Mouse (Mus musculus): ENCODE results near the gene S100a7a. TPM values are rescaled to one million over a fixed set of nuclear protein-coding genes. Genes with fewer than 3 reads are reported as not detected.

Gene S100a7a
- polyA plus RNA-seq, 1 experiment from 2014 or later: 0.16 TPM

DNA sequence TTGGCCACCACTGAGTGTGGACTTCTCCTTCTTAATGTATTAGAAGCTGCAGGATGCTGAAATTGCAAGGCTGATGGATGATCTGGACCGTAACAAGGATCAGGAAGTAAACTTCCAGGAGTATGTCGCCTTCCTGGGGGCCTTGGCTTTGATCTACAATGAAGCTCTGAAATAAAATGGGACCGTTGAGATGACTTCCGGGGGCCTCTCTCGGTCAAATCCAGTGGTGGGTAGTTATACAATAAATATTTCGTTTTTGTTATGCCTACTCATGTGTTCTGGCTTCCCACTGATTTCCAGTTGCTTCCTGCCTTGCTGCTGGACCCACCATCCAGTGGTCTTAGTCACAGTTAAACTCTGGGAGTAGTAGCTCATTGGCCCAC lies 39.7 kb upstream of the S100a7a start:
- H3K27ac ChIP-seq: no peak overlapping the region
- WGBS: 79% methylated on average over 6 of the region's 6 CpGs
- H3K36me3 ChIP-seq: no peaks in the 10 kb centered on the region
- H3K9ac ChIP-seq: no peak overlapping the region
- H3K4me1 ChIP-seq: peaks cover 40% of the 10 kb centered on the region
- no peak for ATAC-seq (replicated peaks; ENCODE audit: low FRiP score)
- H3K4me2 ChIP-seq: peak overlapping the region; percentile 70
- H3K9me3 ChIP-seq (replicated peaks): no peaks in the 10 kb centered on the region
- H3K27me3 ChIP-seq: no peaks in the 10 kb centered on the region
- peak overlapping the region; percentile 41; the same call in 1 of the 2 replicates for H3K4me3 ChIP-seq (replicated peaks)

DNA sequence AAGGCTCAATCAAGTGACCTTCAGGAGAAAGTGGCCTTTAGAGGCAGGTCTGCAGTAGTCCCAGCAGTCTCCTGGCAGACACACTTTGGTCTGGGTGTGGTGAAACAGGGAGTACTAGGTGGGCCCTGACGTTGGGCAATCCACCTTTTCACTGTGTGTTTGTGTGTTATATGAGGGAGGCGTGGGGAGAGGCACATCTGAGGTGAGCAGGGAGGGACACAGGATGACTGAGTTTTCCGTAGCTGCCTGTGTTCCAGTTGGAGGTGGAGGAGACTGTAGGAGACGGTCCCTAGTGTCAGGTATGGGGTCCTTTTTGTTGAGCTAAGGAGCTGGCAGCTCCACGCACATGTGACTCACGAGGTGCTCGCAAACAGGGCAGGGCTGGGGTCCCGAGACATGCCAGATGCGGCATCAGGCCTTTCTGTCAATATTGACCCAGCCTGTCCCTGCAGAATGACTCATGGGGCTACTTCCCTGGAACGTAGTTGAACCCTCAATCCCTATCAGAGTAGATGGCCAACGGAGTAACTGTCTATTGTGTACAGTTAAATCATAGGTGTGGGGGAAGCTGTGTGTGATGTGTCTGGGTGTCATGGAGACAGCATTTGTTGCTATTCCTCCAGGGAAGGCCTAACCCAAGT lies 39.1 kb upstream of the S100a7a start:
- H3K27ac ChIP-seq: no peak overlapping the region
- 79% methylated on average over 11 of the region's 11 CpGs for WGBS
- H3K9ac ChIP-seq: no peak overlapping the region
- no peaks in the 10 kb centered on the region for H3K36me3 ChIP-seq
- no peak for ATAC-seq (replicated peaks; ENCODE audit: low FRiP score)
- no peak overlapping the region for H3K4me3 ChIP-seq (replicated peaks)
- H3K9me3 ChIP-seq (replicated peaks): no peaks in the 10 kb centered on the region
- H3K4me1 ChIP-seq: peaks cover 40% of the 10 kb centered on the region
- peak overlapping the region; percentile 20 for H3K4me2 ChIP-seq
- H3K27me3 ChIP-seq: no peaks in the 10 kb centered on the region

DNA sequence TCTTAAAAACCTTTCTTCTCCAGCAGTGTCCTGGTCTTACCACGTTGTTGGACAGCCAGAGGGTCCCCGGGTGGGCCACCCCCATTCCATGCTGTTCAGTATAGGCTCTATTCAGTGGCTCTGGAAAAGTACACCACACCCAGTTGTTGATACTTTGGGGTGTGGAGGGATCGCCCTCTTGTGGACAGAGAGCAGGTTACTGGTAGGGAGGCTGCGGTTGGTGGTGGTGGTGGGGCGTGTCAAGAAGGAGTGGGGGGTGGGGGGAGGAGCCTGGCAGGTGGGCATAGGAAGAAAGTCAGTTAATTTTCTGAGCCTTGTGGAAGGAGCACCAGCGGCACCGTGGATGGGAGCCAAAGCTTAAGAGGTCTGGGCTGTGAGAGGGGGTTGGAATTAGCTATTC lies 38.4 kb upstream of the S100a7a start:
- Histone ChIP-seq H3K36me3 (no peaks in the 10 kb centered on the region), H3K4me3 (replicated peaks) (no peak overlapping the region), H3K4me2 (peak overlapping the region; percentile 20; the same call in 1 of the 2 replicates), H3K27me3 (no peaks in the 10 kb centered on the region), H3K9me3 (replicated peaks) (no peaks in the 10 kb centered on the region), H3K27ac (no peak overlapping the region), H3K9ac (no peak overlapping the region), H3K4me1 (peaks cover 40% of the 10 kb centered on the region)
- 9% methylated on average over 7 of the region's 7 CpGs for WGBS
- peak; percentile 65 for ATAC-seq (replicated peaks; ENCODE audit: low FRiP score)

- H3K27ac ChIP-seq: no peak overlapping the region
- no peak overlapping the region for H3K4me3 ChIP-seq (replicated peaks)
- H3K4me2 ChIP-seq: 0 out of 2 replicates have a peak overlapping the region, but pooled peaks have one; percentile 20
- H3K9ac ChIP-seq: no peak overlapping the region
- WGBS: 73% methylated on average over 1 of the region's 1 CpGs
- H3K36me3 ChIP-seq: no peaks in the 10 kb centered on the region
- no peaks in the 10 kb centered on the region for H3K9me3 ChIP-seq (replicated peaks)
- ATAC-seq (replicated peaks; ENCODE audit: low FRiP score): no peak
- H3K4me1 ChIP-seq: peaks cover 40% of the 10 kb centered on the region
- H3K27me3 ChIP-seq: no peaks in the 10 kb centered on the region
These were observed 37.9 kb upstream of the S100a7a start for GRCm38 (mm10) chr3:90615911-90616310.

DNA sequence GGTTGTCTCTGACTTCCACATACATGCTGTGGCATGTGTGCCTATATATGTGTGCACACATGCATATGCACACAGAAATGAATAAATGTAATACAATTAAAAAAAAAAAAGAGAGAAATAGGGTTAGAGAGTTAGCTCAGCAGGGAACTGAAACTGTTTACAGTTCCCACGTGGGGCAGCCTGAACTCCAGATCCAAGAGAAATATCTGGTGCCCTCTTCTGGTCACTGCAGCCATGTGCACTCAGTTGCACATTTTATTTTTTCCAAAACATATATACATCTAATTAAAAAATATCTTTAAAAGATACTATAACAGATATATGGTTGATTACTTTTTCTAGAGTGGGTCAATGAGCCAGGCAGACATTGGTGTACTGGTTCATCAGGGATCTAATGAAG lies 36.2 kb upstream of the S100a7a start:
- H3K9ac ChIP-seq: no peak overlapping the region
- ATAC-seq (replicated peaks; ENCODE audit: low FRiP score): no peak
- 6% methylated on average over 1 of the region's 1 CpGs for WGBS
- peaks cover 30% of the 10 kb centered on the region for H3K4me1 ChIP-seq
- no peak overlapping the region for H3K27ac ChIP-seq
- no peak overlapping the region for H3K4me3 ChIP-seq (replicated peaks)
- H3K27me3 ChIP-seq: no peaks in the 10 kb centered on the region
- H3K4me2 ChIP-seq: no peak overlapping the region
- H3K36me3 ChIP-seq: no peaks in the 10 kb centered on the region
- no peaks in the 10 kb centered on the region for H3K9me3 ChIP-seq (replicated peaks)

GRCm38 (mm10) chr3:90621552-90621951 lies 32.3 kb upstream of the S100a7a start:
- H3K9ac ChIP-seq: no peak overlapping the region
- H3K9me3 ChIP-seq (replicated peaks): no peaks in the 10 kb centered on the region
- 53% methylated on average over 7 of the region's 7 CpGs for WGBS
- H3K27ac ChIP-seq: no peak overlapping the region
- no peaks in the 10 kb centered on the region for H3K27me3 ChIP-seq
- H3K4me1 ChIP-seq: peaks cover 19% of the 10 kb centered on the region
- no peaks in the 10 kb centered on the region for H3K36me3 ChIP-seq
- no peak overlapping the region for H3K4me3 ChIP-seq (replicated peaks)
- no peak for ATAC-seq (replicated peaks; ENCODE audit: low FRiP score)
- H3K4me2 ChIP-seq: no peak overlapping the region

GRCm38 (mm10) chr3:90623435-90624071 lies 30.3 kb upstream of the S100a7a start:
- no peaks in the 10 kb centered on the region for H3K27me3 ChIP-seq
- H3K27ac ChIP-seq: peak overlapping the region; percentile 3; the same call in 1 of the 2 replicates
- no peak overlapping the region for H3K9ac ChIP-seq
- WGBS: 15% methylated on average over 2 of the region's 2 CpGs
- H3K4me1 ChIP-seq: peaks cover 19% of the 10 kb centered on the region
- ATAC-seq (replicated peaks; ENCODE audit: low FRiP score): no peak
- no peak overlapping the region for H3K4me3 ChIP-seq (replicated peaks)
- H3K4me2 ChIP-seq: no peak overlapping the region
- H3K9me3 ChIP-seq (replicated peaks): no peaks in the 10 kb centered on the region
- H3K36me3 ChIP-seq: no peaks in the 10 kb centered on the region

DNA sequence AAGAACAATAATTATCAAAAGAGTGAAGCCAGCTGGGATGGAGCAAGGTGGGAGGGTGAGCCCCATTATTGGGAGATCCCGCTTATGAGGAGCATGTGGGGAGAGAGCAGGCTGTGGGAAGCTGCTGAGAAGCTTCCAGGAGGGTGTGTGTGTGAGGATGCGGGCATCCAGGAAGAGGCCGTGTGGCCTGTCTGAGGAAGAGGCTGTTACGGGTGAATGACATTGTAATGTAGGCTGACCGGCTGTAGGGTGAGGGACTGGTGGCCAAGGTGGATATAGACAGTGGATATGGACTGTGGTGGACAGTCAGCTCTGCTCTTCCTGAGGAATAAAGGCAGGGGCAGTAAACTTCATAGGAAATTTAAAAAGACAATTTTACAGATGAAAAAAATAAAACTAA lies 28.3 kb upstream of the S100a7a start:
- H3K9me3 ChIP-seq (replicated peaks): no peaks in the 10 kb centered on the region
- H3K9ac ChIP-seq: no peak overlapping the region
- peaks cover 19% of the 10 kb centered on the region for H3K4me1 ChIP-seq
- H3K4me2 ChIP-seq: no peak overlapping the region
- no peaks in the 10 kb centered on the region for H3K36me3 ChIP-seq
- peak; percentile 54; the same call in 1 of the 2 replicates for ATAC-seq (replicated peaks; ENCODE audit: low FRiP score)
- no peak overlapping the region for H3K4me3 ChIP-seq (replicated peaks)
- 59% methylated on average over 5 of the region's 5 CpGs for WGBS
- H3K27me3 ChIP-seq: no peaks in the 10 kb centered on the region
- no peak overlapping the region for H3K27ac ChIP-seq

DNA sequence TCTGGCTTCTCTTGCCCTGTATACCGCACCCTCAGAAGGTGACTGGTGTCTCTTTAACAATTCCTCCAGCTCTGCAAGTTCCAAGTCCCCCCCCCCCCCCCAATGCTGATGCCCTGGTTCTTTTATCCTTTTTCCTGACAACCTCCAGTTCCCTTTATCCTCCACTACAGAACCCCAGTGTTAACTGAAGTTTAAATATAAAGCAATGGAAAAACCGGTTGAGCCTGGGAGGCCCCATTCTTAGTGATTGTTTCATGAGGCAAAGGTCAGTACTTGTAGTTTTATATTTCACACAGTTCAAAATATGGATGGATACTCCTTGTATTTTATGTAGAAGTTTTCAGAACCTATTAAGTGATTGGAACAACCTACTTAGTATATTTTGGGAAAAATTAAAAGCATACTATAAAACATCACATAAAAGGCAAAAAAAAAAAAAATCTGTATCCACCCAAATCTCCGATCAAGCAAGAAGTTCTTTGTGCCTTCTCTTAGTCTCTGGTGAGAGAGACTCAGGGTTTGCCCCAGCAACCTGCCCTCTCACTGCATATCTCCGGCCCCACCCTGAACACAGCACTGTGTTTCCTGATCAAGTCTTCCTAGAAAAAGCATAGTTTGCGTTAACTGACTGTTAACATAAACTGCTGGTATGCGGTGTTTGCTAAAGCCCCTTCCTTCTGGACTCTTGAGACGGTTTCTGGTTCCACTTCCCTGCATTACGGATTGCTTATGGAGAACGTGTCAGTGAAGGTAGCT lies 27.4 kb upstream of the S100a7a start:
- no peak for ATAC-seq (replicated peaks; ENCODE audit: low FRiP score)
- Histone ChIP-seq H3K4me1 (peaks cover 19% of the 10 kb centered on the region), H3K36me3 (no peaks in the 10 kb centered on the region), H3K9ac (no peak overlapping the region), H3K27me3 (no peaks in the 10 kb centered on the region), H3K4me2 (no peak overlapping the region), H3K9me3 (replicated peaks) (no peaks in the 10 kb centered on the region), H3K27ac (0 out of 2 replicates have a peak overlapping the region, but pooled peaks have one; percentile 37), H3K4me3 (replicated peaks) (no peak overlapping the region)
- 72% methylated on average over 9 of the region's 9 CpGs for WGBS

DNA sequence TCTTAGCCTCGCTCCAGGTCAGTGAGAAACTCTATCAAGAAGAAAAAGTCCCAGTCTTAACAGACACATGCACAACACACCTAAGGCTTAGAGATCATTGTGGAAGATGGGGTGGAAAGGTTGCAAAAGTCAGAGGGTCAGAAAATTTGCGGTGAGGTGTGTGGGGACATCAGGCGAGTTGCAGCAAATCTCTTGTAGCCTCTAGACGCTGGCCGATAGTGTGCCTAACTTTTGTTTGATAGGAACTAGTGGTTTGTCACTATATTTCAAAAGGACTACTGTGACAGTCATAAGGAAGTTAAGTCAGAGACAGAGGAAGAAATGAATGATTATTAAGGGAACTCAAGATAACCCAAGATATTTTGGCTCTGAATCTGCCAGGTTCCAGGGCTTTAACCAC lies 26.5 kb upstream of the S100a7a start:
- H3K9ac ChIP-seq: no peak overlapping the region
- peaks cover 19% of the 10 kb centered on the region for H3K4me1 ChIP-seq
- H3K4me2 ChIP-seq: no peak overlapping the region
- 89% methylated on average over 5 of the region's 5 CpGs for WGBS
- no peaks in the 10 kb centered on the region for H3K9me3 ChIP-seq (replicated peaks)
- H3K27ac ChIP-seq: no peak overlapping the region
- ATAC-seq (replicated peaks; ENCODE audit: low FRiP score): no peak
- H3K4me3 ChIP-seq (replicated peaks): no peak overlapping the region
- H3K36me3 ChIP-seq: no peaks in the 10 kb centered on the region
- no peaks in the 10 kb centered on the region for H3K27me3 ChIP-seq

DNA sequence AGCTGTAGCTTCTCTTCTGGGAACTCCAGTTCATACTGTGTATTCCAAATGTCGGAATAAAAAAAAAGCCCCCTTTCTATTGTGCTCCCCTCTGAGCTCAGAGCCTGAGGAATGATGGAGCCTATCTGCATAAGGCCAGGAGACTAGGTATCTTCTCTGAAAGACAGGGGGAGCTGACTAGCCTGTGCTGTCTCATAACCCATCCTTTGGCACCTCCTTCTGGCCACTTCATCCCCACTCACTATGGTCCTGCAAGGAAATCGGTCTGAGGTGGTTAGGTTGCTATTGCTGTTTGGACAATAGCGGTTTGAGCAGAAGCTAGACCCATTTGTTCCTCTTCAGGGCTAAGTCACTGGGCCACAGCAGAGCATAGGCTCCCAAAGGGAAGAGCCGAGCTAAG lies 26.0 kb upstream of the S100a7a start:
- no peaks in the 10 kb centered on the region for H3K27me3 ChIP-seq
- H3K4me3 ChIP-seq (replicated peaks): no peak overlapping the region
- no peak overlapping the region for H3K9ac ChIP-seq
- peaks cover 19% of the 10 kb centered on the region for H3K4me1 ChIP-seq
- WGBS: 60% methylated on average over 4 of the region's 4 CpGs
- no peak overlapping the region for H3K27ac ChIP-seq
- H3K4me2 ChIP-seq: no peak overlapping the region
- H3K9me3 ChIP-seq (replicated peaks): no peaks in the 10 kb centered on the region
- no peak; the same call in 1 of the 2 replicates for ATAC-seq (replicated peaks; ENCODE audit: low FRiP score)
- H3K36me3 ChIP-seq: no peaks in the 10 kb centered on the region

- Histone ChIP-seq H3K9ac (no peak overlapping the region), H3K4me2 (no peak overlapping the region), H3K4me1 (peaks cover 6% of the 10 kb centered on the region; the same call in 1 of the 2 replicates), H3K36me3 (no peaks in the 10 kb centered on the region), H3K27ac (no peak overlapping the region), H3K4me3 (replicated peaks) (no peak overlapping the region), H3K9me3 (replicated peaks) (no peaks in the 10 kb centered on the region), H3K27me3 (no peaks in the 10 kb centered on the region)
- no peak for ATAC-seq (replicated peaks; ENCODE audit: low FRiP score)
- 80% methylated on average over 2 of the region's 2 CpGs for WGBS
These were observed 24.5 kb upstream of the S100a7a start for GRCm38 (mm10) chr3:90629298-90629697.
